8 mouse cellular contexts compared by ENCODE assay signal in the genomic region with DNA sequence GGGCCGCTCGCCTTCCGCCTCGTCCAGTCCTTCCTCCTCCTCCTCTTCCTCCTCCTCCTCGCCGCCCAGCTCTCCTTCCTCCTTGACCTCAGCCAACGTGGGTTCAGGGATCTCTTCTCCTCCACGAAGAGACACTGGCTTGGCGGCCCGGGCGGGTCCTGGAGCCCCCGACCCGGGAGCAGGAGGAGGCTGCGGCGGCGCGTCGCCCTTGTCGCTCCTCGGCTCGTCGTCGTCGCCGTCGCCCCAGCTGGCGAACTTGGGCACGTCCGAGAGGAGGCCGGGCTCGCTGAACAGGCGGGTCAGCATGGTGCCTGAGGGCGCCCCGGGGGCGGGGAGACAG. TPM values are rescaled to one million over a fixed set of nuclear protein-coding genes. Genes with fewer than 3 reads are reported as not detected.
DNase-seq lines count a peak whose midpoint lies in the region; ATAC-seq and TF ChIP-seq lines count a peak whose summit lies in the region.

No protein-coding gene starts in this region.

- peaks cover 24% of the 10 kb centered on the region for H3K4me1 ChIP-seq in embryonic facial prominence, embryonic 15.5 days
- peaks cover 21% of the 10 kb centered on the region for H3K4me1 ChIP-seq in intestine, embryonic 15.5 days (replicated peaks)
- H3K4me1 ChIP-seq in neural tube, embryonic 13.5 days (replicated peaks) = peaks cover 47% of the 10 kb centered on the region

- H3K9ac ChIP-seq in embryonic facial prominence, embryonic 15.5 days = no peak overlapping the region
- no peak overlapping the region for H3K9ac ChIP-seq in intestine, embryonic 15.5 days
- peak overlapping the region; percentile 79 for H3K9ac ChIP-seq in neural tube, embryonic 13.5 days

- H3K27ac ChIP-seq in layer of hippocampus, adult 2 months = peak overlapping the region; percentile 97
- H3K27ac ChIP-seq in embryonic facial prominence, embryonic 15.5 days (replicated peaks) = no peak overlapping the region
- H3K27ac ChIP-seq in intestine, embryonic 15.5 days = no peak overlapping the region
- peak overlapping the region; percentile 90 for H3K27ac ChIP-seq in neural tube, embryonic 13.5 days (replicated peaks)

- H3K36me3 ChIP-seq in embryonic facial prominence, embryonic 15.5 days = no peaks in the 10 kb centered on the region
- no peaks in the 10 kb centered on the region for H3K36me3 ChIP-seq in intestine, embryonic 15.5 days
- H3K36me3 ChIP-seq in neural tube, embryonic 13.5 days = no peaks in the 10 kb centered on the region

- TF ChIP-seq CTCF in layer of hippocampus, adult 2 months (conservative IDR thresholded peaks at IDR 0.05) = no peak

- no peak for DNase-seq in layer of hippocampus, adult 2 months (ENCODE audit: low spot score in 2 of 2)
- no peak for DNase-seq in layer of hippocampus, postnatal 14 days (ENCODE audit: low spot score in 2 of 2)
- DNase-seq in adrenal gland, postnatal 4 days (ENCODE audit: low spot score in 2 of 2) = no peak
- DNase-seq in ovary, postnatal 14 days (ENCODE audit: low spot score) = no peak
- no peak for DNase-seq in kidney, postnatal 25 days

- H3K9me3 ChIP-seq in embryonic facial prominence, embryonic 15.5 days (replicated peaks) = no peaks in the 10 kb centered on the region
- H3K9me3 ChIP-seq in intestine, embryonic 15.5 days = no peaks in the 10 kb centered on the region
- H3K9me3 ChIP-seq in neural tube, embryonic 13.5 days = no peaks in the 10 kb centered on the region

- no peak for ATAC-seq in embryonic facial prominence, embryonic 15.5 days (ENCODE audit: insufficient number of reproducible peaks, low FRiP score, low TSS enrichment, low read depth)
- ATAC-seq in intestine, embryonic 15.5 days = peak; percentile 55; the same call in 1 of the 2 replicates
- ATAC-seq in neural tube, embryonic 13.5 days (ENCODE audit: low read depth) = no peak

- peaks cover 100% of the 10 kb centered on the region for H3K27me3 ChIP-seq in embryonic facial prominence, embryonic 15.5 days
- peaks cover 96% of the 10 kb centered on the region for H3K27me3 ChIP-seq in intestine, embryonic 15.5 days (replicated peaks)
- H3K27me3 ChIP-seq in neural tube, embryonic 13.5 days = peaks cover 98% of the 10 kb centered on the region

- H3K4me2 ChIP-seq in embryonic facial prominence, embryonic 15.5 days (replicated peaks) = peak overlapping the region; percentile 42
- peak overlapping the region; percentile 46 for H3K4me2 ChIP-seq in intestine, embryonic 15.5 days (replicated peaks)
- H3K4me2 ChIP-seq in neural tube, embryonic 13.5 days = peak overlapping the region; percentile 54

- WGBS in embryonic facial prominence, embryonic 15.5 days = under 1% methylated on average over 34 of the region's 35 CpGs
- WGBS in intestine, embryonic 15.5 days = 1% methylated on average over 30 of the region's 35 CpGs
- under 1% methylated on average over 35 of the region's 35 CpGs for WGBS in neural tube, embryonic 13.5 days

- H3K4me3 ChIP-seq in layer of hippocampus, adult 2 months = peak overlapping the region; percentile 71
- H3K4me3 ChIP-seq in embryonic facial prominence, embryonic 15.5 days (replicated peaks) = peak overlapping the region; percentile 32
- peak overlapping the region; percentile 24 for H3K4me3 ChIP-seq in intestine, embryonic 15.5 days (replicated peaks)
- peak overlapping the region; percentile 47 for H3K4me3 ChIP-seq in neural tube, embryonic 13.5 days

RNA-seq across cellular contexts. Expression of a gene that starts 1.4 kb away (rescaled TPM):
- 100 to 1,000 TPM; 163 to 165 TPM for total RNA-seq in layer of hippocampus, adult 2 months (2021)
- 100 to 1,000 TPM; 113 to 124 TPM for total RNA-seq in layer of hippocampus, postnatal 14 days (2021)
- polyA plus RNA-seq in embryonic facial prominence, embryonic 15.5 days (2015; fragmentation: Nextera tagmentation; extraction: Ambion mirVana) = 0.09 TPM in 1 of 2 replicates, not detected in the other
- 0.09 TPM in 2 replicates for polyA plus RNA-seq in intestine, embryonic 15.5 days (2015; fragmentation: Nextera tagmentation; extraction: Ambion mirVana)
- 26.4 and 27.0 TPM in 2 replicates for polyA plus RNA-seq in neural tube, embryonic 13.5 days (2015; fragmentation: Nextera tagmentation; extraction: Ambion mirVana)
- total RNA-seq in adrenal gland, postnatal 4 days (2021) = under 1 TPM in 1 of 2 experiments, not detected in 1; 0.34 TPM

RNA-seq across cellular contexts. Expression of a gene that starts 20.2 kb away (rescaled TPM):
- total RNA-seq in layer of hippocampus, adult 2 months (2021) = 10 to 100 TPM; 55.9 to 56.2 TPM
- total RNA-seq in layer of hippocampus, postnatal 14 days (2021) = 10 to 100 TPM; 33.6 to 46.7 TPM
- 3.8 and 7.0 TPM in 2 replicates for polyA plus RNA-seq in embryonic facial prominence, embryonic 15.5 days (2015; fragmentation: Nextera tagmentation; extraction: Ambion mirVana)
- 52.2 and 68.9 TPM in 2 replicates for polyA plus RNA-seq in intestine, embryonic 15.5 days (2015; fragmentation: Nextera tagmentation; extraction: Ambion mirVana)
- polyA plus RNA-seq in neural tube, embryonic 13.5 days (2015; fragmentation: Nextera tagmentation; extraction: Ambion mirVana) = 1.7 and 2.1 TPM in 2 replicates
- 1 to 10 TPM; 1.3 to 1.9 TPM for total RNA-seq in adrenal gland, postnatal 4 days (2021)

RNA-seq across cellular contexts. Expression of a gene that starts 30.2 kb away (rescaled TPM):
- total RNA-seq in layer of hippocampus, adult 2 months (2021) = 10 to 100 TPM; 32.9 to 35.5 TPM
- 10 to 100 TPM; 22.6 to 24.8 TPM for total RNA-seq in layer of hippocampus, postnatal 14 days (2021)
- 41.0 and 41.3 TPM in 2 replicates for polyA plus RNA-seq in embryonic facial prominence, embryonic 15.5 days (2015; fragmentation: Nextera tagmentation; extraction: Ambion mirVana)
- polyA plus RNA-seq in intestine, embryonic 15.5 days (2015; fragmentation: Nextera tagmentation; extraction: Ambion mirVana) = 39.4 and 39.7 TPM in 2 replicates
- polyA plus RNA-seq in neural tube, embryonic 13.5 days (2015; fragmentation: Nextera tagmentation; extraction: Ambion mirVana) = 39.7 and 41.1 TPM in 2 replicates
- total RNA-seq in adrenal gland, postnatal 4 days (2021) = 10 to 100 TPM; 30.3 to 30.9 TPM

RNA-seq across cellular contexts. Expression of a gene that starts 55.6 kb away (rescaled TPM):
- 1 to 10 TPM in 1 of 2 experiments, under 1 TPM in 1; 0.92 to 1.0 TPM for total RNA-seq in layer of hippocampus, adult 2 months (2021)
- 1 to 10 TPM in 1 of 2 experiments, under 1 TPM in 1; 0.94 to 1.3 TPM for total RNA-seq in layer of hippocampus, postnatal 14 days (2021)
- polyA plus RNA-seq in embryonic facial prominence, embryonic 15.5 days (2015; fragmentation: Nextera tagmentation; extraction: Ambion mirVana) = 8.4 and 12.2 TPM in 2 replicates
- polyA plus RNA-seq in intestine, embryonic 15.5 days (2015; fragmentation: Nextera tagmentation; extraction: Ambion mirVana) = 0.25 TPM in 1 of 2 replicates, not detected in the other
- polyA plus RNA-seq in neural tube, embryonic 13.5 days (2015; fragmentation: Nextera tagmentation; extraction: Ambion mirVana) = 0.42 and 2.1 TPM in 2 replicates
- total RNA-seq in adrenal gland, postnatal 4 days (2021) = 10 to 100 TPM in 1 of 2 experiments, 1 to 10 TPM in 1; 8.6 to 16.7 TPM

RNA-seq across cellular contexts. Expression of a gene that starts 58.2 kb away (rescaled TPM):
- not detected for total RNA-seq in layer of hippocampus, adult 2 months (2021)
- under 1 TPM; 0.28 to 0.38 TPM for total RNA-seq in layer of hippocampus, postnatal 14 days (2021)
- polyA plus RNA-seq in embryonic facial prominence, embryonic 15.5 days (2015; fragmentation: Nextera tagmentation; extraction: Ambion mirVana) = 0.56 and 0.66 TPM in 2 replicates
- polyA plus RNA-seq in intestine, embryonic 15.5 days (2015; fragmentation: Nextera tagmentation; extraction: Ambion mirVana) = 0.19 TPM in 1 of 2 replicates, not detected in the other
- 0.73 and 0.79 TPM in 2 replicates for polyA plus RNA-seq in neural tube, embryonic 13.5 days (2015; fragmentation: Nextera tagmentation; extraction: Ambion mirVana)
- 100 to 1,000 TPM; 686 to 903 TPM for total RNA-seq in adrenal gland, postnatal 4 days (2021)

Comparison
In these comparisons a context has a peak if more than half of its experiments do, and no peak if none do; other contexts are left out.
1. H3K27ac ChIP-seq: peak in layer of hippocampus, adult 2 months (single experiment) and neural tube, embryonic 13.5 days (single experiment); none in embryonic facial prominence, embryonic 15.5 days (single experiment) and intestine, embryonic 15.5 days (single experiment).
2. RNA of a gene that starts 1.4 kb away (total RNA-seq): 163 to 165 TPM in layer of hippocampus, adult 2 months and 113 to 124 TPM in layer of hippocampus, postnatal 14 days; 0.34 TPM in adrenal gland, postnatal 4 days; every median in the first group is over 10 times any median in the second.
3. RNA of a gene that starts 20.2 kb away (total RNA-seq): 55.9 to 56.2 TPM in layer of hippocampus, adult 2 months and 33.6 to 46.7 TPM in layer of hippocampus, postnatal 14 days; 1.3 to 1.9 TPM in adrenal gland, postnatal 4 days; every median in the first group is over 10 times any median in the second.
4. Peak in every context shown above with its lines, with median percentiles within 50 percentile points of each other: H3K4me3 ChIP-seq and H3K4me2 ChIP-seq.